Mouse (Mus musculus) forebrain, postnatal 0 days (tissue): ENCODE results near the gene Mapk13. TPM values are rescaled to one million over a fixed set of nuclear protein-coding genes. Genes with fewer than 3 reads are reported as not detected.
"Not testable (repeated sequence)": the region's sequence is repeated elsewhere in the genome, so short reads cannot be mapped to it uniquely, and the experiment has no call there.

Source experiments
- ATAC-seq: fragments of 200-750 bp; cut with Nextera tagmentation; 2 replicates; pipeline ENCODE4 v1.8.0; 2017; ENCODE audit warnings: mild to moderate bottlenecking, moderate library complexity
- DNase-seq: peaks from one replicate; pipeline ENCODE4 v3.0.0-alpha.2; 2015
- H3K27ac ChIP-seq: fragments of 300-500 bp; sonication (generic); 2 replicates; pipeline ENCODE4 v1.5.1; 2014; ENCODE audit warnings: low read depth, mild to moderate bottlenecking, antibody characterized with exemption, low read length, moderate library complexity, mixed read lengths
- H3K27me3 ChIP-seq: fragments of 300-500 bp; sonication (generic); 2 replicates; pipeline ENCODE4 v1.6.1; 2014; ENCODE audit warnings: mild to moderate bottlenecking, low read length, mixed read lengths; ENCODE audit not compliant: insufficient read depth
- H3K36me3 ChIP-seq: fragments of 300-500 bp; sonication (generic); 2 replicates; pipeline ENCODE4 v1.6.1; 2014; ENCODE audit warnings: mild to moderate bottlenecking, moderate library complexity; ENCODE audit not compliant: insufficient read depth
- H3K4me1 ChIP-seq: fragments of 300-500 bp; sonication (generic); 2 replicates; pipeline ENCODE4 v1.6.1; 2014; ENCODE audit warnings: antibody characterized with exemption; ENCODE audit not compliant: insufficient read depth
- H3K4me2 ChIP-seq: fragments of 300-500 bp; sonication (generic); 2 replicates; pipeline ENCODE4 v1.6.1; 2014; ENCODE audit warnings: low read depth, mild to moderate bottlenecking, moderate library complexity
- H3K4me3 ChIP-seq: fragments of 300-500 bp; sonication (generic); 2 replicates; pipeline ENCODE4 v1.5.1; 2014; ENCODE audit warnings: low read depth, low read length, mixed read lengths
- H3K9ac ChIP-seq: fragments of 300-500 bp; sonication (generic); 2 replicates; pipeline ENCODE4 v1.6.1; 2014; ENCODE audit warnings: mild to moderate bottlenecking
- H3K9me3 ChIP-seq: fragments of 300-500 bp; sonication (generic); 2 replicates; pipeline ENCODE4 v1.6.1; 2016; ENCODE audit warnings: low read length
- CTCF ChIP-seq: sonication (generic); IDR thresholded peaks from 2 replicates; pipeline ENCODE4 v1.5.1; 2016; ENCODE audit warnings: antibody characterized with exemption, control low read depth, low read depth
- WGBS: fragments of 180-500 bp; shearing (Covaris S2); extraction: QIAGEN DNeasy Blood & Tissue Kit; methylation state at CpG from one replicate; pipeline ENCODE4 v1.1.7; 2014; 5-methylcytosine and 5-hydroxymethylcytosine counted together
- polyA plus RNA-seq: library from polyadenylated mRNA; unstranded; fragments of >200 nt; fragmentation: Nextera tagmentation; extraction: Ambion mirVana; gene quantifications from 2 replicates; pipeline ENCODE4 v1.2.1, GENCODE M21; 2015
- total RNA-seq: library from RNA; depleted of rRNA; stranded (reverse); fragments of >200 nt; gene quantifications from 2 replicates; pipeline ENCODE4 v1.2.3, GENCODE M21; 2014; rRNA removed

Gene Mapk13
- total RNA-seq (0.14 and 0.38 TPM in 2 replicates), polyA plus RNA-seq (0.53 and 1.0 TPM in 2 replicates)

- no peak within 1 kb of the TSS for H3K27ac ChIP-seq
- H3K4me2 ChIP-seq, result peak within 1 kb of the TSS; percentile 58
- no peak for TF ChIP-seq CTCF
- WGBS, result 5% methylated on average over 54 of the region's 58 CpGs
- H3K4me1 ChIP-seq, result peaks cover 5% of the 10 kb centered on the region; the same call in 1 of the 2 replicates
- peak within 1 kb of the TSS; percentile 33 for H3K4me3 ChIP-seq
- 0 out of 2 replicates have a peak within 1 kb of the TSS, but pooled peaks have one; percentile 33 for H3K9ac ChIP-seq
- DNase-seq, result peak; percentile 16
- no peaks in the 10 kb centered on the region for H3K9me3 ChIP-seq
- no peaks in the 10 kb centered on the region for H3K36me3 ChIP-seq
- ATAC-seq, result no peak
- peaks cover 26% of the 10 kb centered on the region for H3K27me3 ChIP-seq
These were observed at the start of gene Mapk13 for GRCm38 (mm10) chr17:28769121-28769874. Gene Mapk13, plus strand, starts transcription at chr17:28769297.

- H3K27me3 ChIP-seq, result no peaks in the 10 kb centered on the region
- H3K4me3 ChIP-seq, result no peak within 1 kb of the TSS
- DNase-seq, result no peak
- no peak within 1 kb of the TSS for H3K27ac ChIP-seq
- H3K4me1 ChIP-seq, result no peaks in the 10 kb centered on the region
- peaks cover 45% of the 10 kb centered on the region for H3K36me3 ChIP-seq
- H3K9ac ChIP-seq, result no peak within 1 kb of the TSS
- H3K9me3 ChIP-seq, result no peaks in the 10 kb centered on the region
- ATAC-seq, result no peak
- no peak for TF ChIP-seq CTCF
- H3K4me2 ChIP-seq, result no peak within 1 kb of the TSS
- WGBS, result 95% methylated on average over 4 of the region's 4 CpGs
These were observed 43.3 kb upstream of the Mapk13 start, which contains the start of gene AC170998.1 for GRCm38 (mm10) chr17:28725783-28726182. Gene AC170998.1, plus strand, starts transcription at chr17:28726083.

- not testable (repeated sequence) for ATAC-seq, H3K4me1 ChIP-seq, DNase-seq, H3K4me2 ChIP-seq, H3K9ac ChIP-seq, H3K4me3 ChIP-seq, H3K27me3 ChIP-seq, H3K27ac ChIP-seq, H3K9me3 ChIP-seq
- H3K36me3 ChIP-seq, result peaks cover 53% of the 10 kb centered on the region
- 91% methylated on average over 11 of the region's 11 CpGs for whole genome bisulfite sequencing
These were observed 41.6 kb upstream of the Mapk13 start for GRCm38 (mm10) chr17:28727511-28727910.

- ATAC-seq, result no peak
- Histone ChIP-seq H3K9ac (no peak overlapping the region), H3K27ac (no peak overlapping the region), H3K36me3 (peaks cover 31% of the 10 kb centered on the region), H3K9me3 (no peaks in the 10 kb centered on the region), H3K27me3 (no peaks in the 10 kb centered on the region), H3K4me1 (no peaks in the 10 kb centered on the region), H3K4me3 (no peak overlapping the region), H3K4me2 (no peak overlapping the region)
- TF ChIP-seq CTCF, result no peak
- WGBS, result 95% methylated on average over 6 of the region's 6 CpGs
- DNase-seq, result no peak
These were observed 33.6 kb upstream of the Mapk13 start for GRCm38 (mm10) chr17:28735317-28736105.

- Histone ChIP-seq H3K27me3 (no peaks in the 10 kb centered on the region), H3K36me3 (peaks cover 25% of the 10 kb centered on the region), H3K9me3 (no peaks in the 10 kb centered on the region), H3K4me2 (no peak overlapping the region), H3K4me3 (no peak overlapping the region), H3K4me1 (no peaks in the 10 kb centered on the region), H3K27ac (no peak overlapping the region), H3K9ac (no peak overlapping the region)
- no peak for TF ChIP-seq CTCF
- WGBS, result 89% methylated on average over 4 of the region's 4 CpGs
- DNase-seq, result no peak
- ATAC-seq, result no peak
These were observed 32.6 kb upstream of the Mapk13 start for GRCm38 (mm10) chr17:28736486-28736885.

GRCm38 (mm10) chr17:28737973-28738372 lies 31.1 kb upstream of the Mapk13 start:
- Histone ChIP-seq H3K4me2 (no peak overlapping the region), H3K4me3 (no peak overlapping the region), H3K27ac (no peak overlapping the region), H3K4me1 (no peaks in the 10 kb centered on the region), H3K9me3 (no peaks in the 10 kb centered on the region), H3K9ac (no peak overlapping the region), H3K27me3 (no peaks in the 10 kb centered on the region), H3K36me3 (peaks cover 31% of the 10 kb centered on the region)
- WGBS, result 82% methylated on average over 4 of the region's 4 CpGs
- no peak for DNase-seq
- no peak for ATAC-seq
- no peak for TF ChIP-seq CTCF

GRCm38 (mm10) chr17:28739244-28739643 lies 29.9 kb upstream of the Mapk13 start:
- Histone ChIP-seq H3K4me3 (no peak overlapping the region), H3K4me1 (no peaks in the 10 kb centered on the region), H3K9ac (no peak overlapping the region), H3K27ac (no peak overlapping the region), H3K4me2 (no peak overlapping the region), H3K9me3 (no peaks in the 10 kb centered on the region), H3K36me3 (peaks cover 43% of the 10 kb centered on the region), H3K27me3 (no peaks in the 10 kb centered on the region)
- no peak for TF ChIP-seq CTCF
- no peak for ATAC-seq
- WGBS, result 96% methylated on average over 6 of the region's 6 CpGs
- DNase-seq, result no peak
